Mouse (Mus musculus): ENCODE measurements around the gene Ddi2. TPM values are rescaled to one million over a fixed set of nuclear protein-coding genes. Genes with fewer than 3 reads are reported as not detected.

Ddi2 gene
- total RNA-seq, 1 experiment from 2014 or later: 30.6 TPM

- ATAC-seq (replicated peaks; ENCODE audit: low read depth, poor library complexity, severe bottlenecking): no peak
Measured at GRCm38 (mm10) chr4:141660884-141661283, 62.3 kb downstream of the Ddi2 start.

GRCm38 (mm10) chr4:141659739-141660138 is 63.5 kb downstream of the Ddi2 start:
- ATAC-seq (replicated peaks; ENCODE audit: low read depth, poor library complexity, severe bottlenecking): no peak

GRCm38 (mm10) chr4:141658846-141659484 is 64.3 kb downstream of the Ddi2 start:
- ATAC-seq (replicated peaks; ENCODE audit: low read depth, poor library complexity, severe bottlenecking): no peak

GRCm38 (mm10) chr4:141656932-141657331 is 66.3 kb downstream of the Ddi2 start:
- no peak for ATAC-seq (replicated peaks; ENCODE audit: low read depth, poor library complexity, severe bottlenecking)

- ATAC-seq (replicated peaks; ENCODE audit: low read depth, poor library complexity, severe bottlenecking): peak; percentile 85
Measured at GRCm38 (mm10) chr4:141655908-141656608, 67.2 kb downstream of the Ddi2 start.

- ATAC-seq (replicated peaks; ENCODE audit: low read depth, poor library complexity, severe bottlenecking): no peak
Measured at GRCm38 (mm10) chr4:141654509-141654908, 68.7 kb downstream of the Ddi2 start.

- ATAC-seq (replicated peaks; ENCODE audit: low read depth, poor library complexity, severe bottlenecking): no peak
Measured at GRCm38 (mm10) chr4:141653813-141654212, 69.4 kb downstream of the Ddi2 start.

- 0 out of 2 replicates have a peak, but pooled peaks have one; percentile 39 for ATAC-seq (replicated peaks; ENCODE audit: low read depth, poor library complexity, severe bottlenecking)
Measured at GRCm38 (mm10) chr4:141653044-141653443, 70.2 kb downstream of the Ddi2 start.

GRCm38 (mm10) chr4:141651944-141652343 is 71.3 kb downstream of the Ddi2 start:
- no peak for ATAC-seq (replicated peaks; ENCODE audit: low read depth, poor library complexity, severe bottlenecking)

- no peak for ATAC-seq (replicated peaks; ENCODE audit: low read depth, poor library complexity, severe bottlenecking)
Measured at GRCm38 (mm10) chr4:141651286-141651685, 71.9 kb downstream of the Ddi2 start.

- no peak for ATAC-seq (replicated peaks; ENCODE audit: low read depth, poor library complexity, severe bottlenecking)
Measured at GRCm38 (mm10) chr4:141649244-141649643, 74.0 kb downstream of the Ddi2 start.

- no peak for ATAC-seq (replicated peaks; ENCODE audit: low read depth, poor library complexity, severe bottlenecking)
Measured at GRCm38 (mm10) chr4:141648262-141648661, 75.0 kb downstream of the Ddi2 start.

- no peak for ATAC-seq (replicated peaks; ENCODE audit: low read depth, poor library complexity, severe bottlenecking)
Measured at GRCm38 (mm10) chr4:141647187-141647586, 76.0 kb downstream of the Ddi2 start.

GRCm38 (mm10) chr4:141645988-141646387 is 77.2 kb downstream of the Ddi2 start:
- 0 out of 2 replicates have a peak, but pooled peaks have one; percentile 11 for ATAC-seq (replicated peaks; ENCODE audit: low read depth, poor library complexity, severe bottlenecking)

GRCm38 (mm10) chr4:141643118-141643855 is 79.9 kb downstream of the Ddi2 start:
- ATAC-seq (replicated peaks; ENCODE audit: low read depth, poor library complexity, severe bottlenecking): no peak

GRCm38 (mm10) chr4:141641961-141642811 is 81.0 kb downstream of the Ddi2 start:
- no peak for ATAC-seq (replicated peaks; ENCODE audit: low read depth, poor library complexity, severe bottlenecking)

- ATAC-seq (replicated peaks; ENCODE audit: low read depth, poor library complexity, severe bottlenecking): no peak
Measured at GRCm38 (mm10) chr4:141641353-141641771, 81.9 kb downstream of the Ddi2 start.

GRCm38 (mm10) chr4:141639474-141639873 is 83.7 kb downstream of the Ddi2 start:
- no peak for ATAC-seq (replicated peaks; ENCODE audit: low read depth, poor library complexity, severe bottlenecking)

GRCm38 (mm10) chr4:141636693-141637092 is 86.5 kb downstream of the Ddi2 start:
- no peak for ATAC-seq (replicated peaks; ENCODE audit: low read depth, poor library complexity, severe bottlenecking)

GRCm38 (mm10) chr4:141635991-141636390 is 87.2 kb downstream of the Ddi2 start:
- no peak for ATAC-seq (replicated peaks; ENCODE audit: low read depth, poor library complexity, severe bottlenecking)
